Mouse (Mus musculus) adrenal gland, adult 8-10 months (tissue): ENCODE results near the gene Camk1d. TPM values are rescaled to one million over a fixed set of nuclear protein-coding genes. Genes with fewer than 3 reads are reported as not detected.

Experiments
- DNase-seq: peaks from one replicate; pipeline ENCODE4 v3.0.0; 2022
- total RNA-seq, 4 experiments: library from RNA; stranded (reverse); gene quantifications; 2 replicates each; pipeline ENCODE4 v1.2.4; 2022

The Camk1d gene
- total RNA-seq, 4 experiments from 2014 or later: 7.3 to 13.2 (median 10.9) TPM

DNA sequence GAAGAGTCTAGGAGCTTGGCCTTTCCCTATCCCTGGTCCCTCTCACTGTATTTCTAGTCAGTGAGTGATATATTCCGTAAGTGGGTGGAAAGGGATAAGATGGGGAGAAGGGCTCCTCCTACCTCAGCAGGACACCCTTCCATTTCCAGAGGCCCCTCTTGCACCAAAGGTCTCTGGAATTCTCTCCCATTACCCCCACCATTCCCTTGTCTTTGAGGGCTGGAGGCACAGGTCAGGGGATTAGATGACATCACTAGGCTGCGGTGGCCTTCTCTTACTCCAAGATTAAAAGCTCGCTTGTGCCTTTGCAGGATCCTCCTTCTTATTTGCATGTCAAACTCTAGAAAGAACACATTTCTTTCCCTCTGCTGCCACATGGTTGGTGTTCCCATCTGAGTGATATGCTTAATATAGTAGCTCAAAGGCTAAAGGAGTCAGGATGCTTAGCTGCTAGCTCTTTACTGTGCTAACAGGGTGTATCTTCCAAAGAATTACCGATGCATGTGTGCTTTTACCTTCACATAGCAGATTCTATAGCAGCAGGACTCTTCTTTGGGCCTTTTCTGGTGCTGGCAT, 244.9 kb downstream of the Camk1d start:
- DNase-seq: no peak

DNA sequence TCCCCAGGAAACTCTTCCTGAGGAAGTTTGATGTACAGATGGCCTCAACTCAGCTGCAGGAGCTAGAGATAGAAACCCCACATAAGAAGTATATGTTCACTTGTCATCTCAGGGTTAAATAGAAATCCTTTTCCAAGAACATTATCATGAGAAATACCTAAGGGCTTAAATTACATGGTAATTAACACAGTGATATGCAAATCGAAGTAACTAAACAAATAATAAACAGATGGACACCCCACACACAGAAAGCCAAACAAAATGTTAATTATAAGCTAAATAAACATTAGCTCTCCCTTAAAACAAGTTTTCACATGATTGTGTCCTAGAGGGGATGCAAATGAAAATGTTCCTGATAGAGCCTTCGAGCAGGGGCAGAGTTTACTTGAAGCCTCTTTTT, 246.8 kb downstream of the Camk1d start:
- DNase-seq: no peak

- no peak for DNase-seq
These were observed 255.6 kb downstream of the Camk1d start for GRCm38 (mm10) chr2:5458671-5459235.

- no peak for DNase-seq
These were observed 256.2 kb downstream of the Camk1d start for GRCm38 (mm10) chr2:5458075-5458494.

GRCm38 (mm10) chr2:5456108-5456507, 258.2 kb downstream of the Camk1d start:
- DNase-seq: no peak

DNA sequence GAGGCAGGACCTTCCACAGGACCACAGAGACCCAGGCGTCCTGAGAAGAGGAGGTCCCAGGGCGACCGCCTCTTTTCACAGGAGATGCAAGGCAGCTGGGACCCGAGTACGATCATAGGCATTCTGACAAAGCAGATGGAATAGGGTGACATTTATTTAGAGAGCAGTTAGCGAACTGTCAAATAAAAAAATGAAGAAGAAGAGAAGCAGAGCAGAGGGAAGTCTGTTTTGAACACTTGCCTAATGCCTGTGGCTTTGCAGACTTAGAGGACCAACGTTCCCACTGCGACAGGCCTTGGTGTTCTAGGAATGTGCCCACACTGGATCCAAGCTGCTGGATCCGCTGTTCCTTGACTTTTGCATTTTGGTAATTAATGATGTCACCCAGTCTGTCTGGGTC, 259.5 kb downstream of the Camk1d start:
- DNase-seq: no peak

DNA sequence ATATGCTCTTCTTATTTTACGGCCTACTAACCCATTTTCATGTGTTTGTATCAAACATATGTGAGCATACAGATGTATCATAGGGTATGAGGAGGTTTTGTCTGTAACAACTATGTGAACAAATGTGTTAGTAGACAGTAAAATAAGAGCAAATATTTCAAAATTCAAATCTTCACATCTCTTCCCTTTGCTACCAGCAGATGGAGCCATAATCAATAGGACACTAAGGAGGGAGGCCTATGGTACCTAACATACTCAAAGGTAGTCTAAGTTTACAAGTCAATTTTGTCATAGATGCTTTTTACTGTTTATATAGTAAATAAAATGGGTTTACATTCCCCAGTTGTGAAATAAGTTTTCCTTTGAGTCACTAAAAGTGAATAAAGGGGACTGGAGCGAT, 262.7 kb downstream of the Camk1d start:
- DNase-seq: no peak

DNA sequence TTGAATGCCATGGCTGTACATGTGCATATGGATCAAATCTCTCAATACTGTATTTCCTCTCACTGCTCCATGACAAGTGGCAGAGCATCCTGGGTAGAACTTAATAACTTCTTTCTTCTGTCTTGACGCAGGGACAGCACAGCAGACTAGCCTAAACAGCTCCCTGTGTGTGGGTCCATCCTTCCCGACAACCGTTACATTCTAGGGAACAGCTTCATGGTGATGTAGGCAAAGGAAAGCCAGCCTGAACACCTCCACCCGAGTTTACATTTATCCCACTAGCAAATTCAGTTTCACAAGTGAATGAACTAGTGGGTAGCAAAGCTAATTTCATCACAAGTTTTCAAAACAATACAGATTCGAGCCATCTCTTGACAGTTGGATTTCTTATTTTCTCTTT, 269.0 kb downstream of the Camk1d start:
- no peak for DNase-seq

DNA sequence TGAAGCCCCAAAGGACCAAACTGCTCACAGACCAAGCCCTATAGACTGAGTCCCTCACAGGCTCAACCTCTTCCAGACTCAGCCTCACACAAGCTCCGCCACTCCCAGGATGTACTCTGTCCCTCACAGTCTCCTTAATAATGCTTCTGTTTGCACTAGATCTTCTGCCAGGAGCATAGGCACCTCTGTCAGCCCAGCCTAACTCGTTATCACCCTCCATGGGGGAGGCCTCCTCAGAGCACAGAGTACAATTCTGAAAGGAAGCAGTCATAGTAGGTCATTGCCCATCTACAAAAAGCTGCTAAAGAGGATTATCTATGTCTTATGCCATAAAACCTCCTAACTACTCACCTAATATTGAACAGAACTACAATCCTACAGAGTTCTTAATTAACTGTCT, 276.6 kb downstream of the Camk1d start:
- no peak for DNase-seq

- DNase-seq: no peak
These were observed 278.6 kb downstream of the Camk1d start for GRCm38 (mm10) chr2:5435587-5436253.

GRCm38 (mm10) chr2:5431309-5431708, 283.0 kb downstream of the Camk1d start:
- no peak for DNase-seq

- DNase-seq: no peak
These were observed 284.4 kb downstream of the Camk1d start for GRCm38 (mm10) chr2:5429921-5430320.

GRCm38 (mm10) chr2:5426110-5426509, 288.2 kb downstream of the Camk1d start:
- no peak for DNase-seq

DNA sequence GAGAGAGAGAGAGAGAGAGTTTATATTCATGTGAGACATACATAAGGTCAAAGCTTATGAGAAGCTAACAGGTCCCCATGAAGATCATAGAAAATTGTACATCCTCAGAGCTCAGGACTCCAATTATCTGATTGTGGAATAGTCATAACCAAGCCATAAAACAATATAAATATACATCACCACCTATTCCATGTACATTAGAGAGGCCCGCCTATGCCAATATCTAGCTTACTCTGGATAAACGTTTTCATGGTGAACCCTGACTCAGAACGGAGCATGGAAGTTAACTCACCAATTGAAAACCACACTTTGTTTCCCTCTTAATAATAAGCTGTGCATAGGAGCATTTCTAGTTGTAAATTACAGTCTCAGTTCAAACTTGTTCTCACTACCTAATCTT, 288.7 kb downstream of the Camk1d start:
- no peak for DNase-seq

DNA sequence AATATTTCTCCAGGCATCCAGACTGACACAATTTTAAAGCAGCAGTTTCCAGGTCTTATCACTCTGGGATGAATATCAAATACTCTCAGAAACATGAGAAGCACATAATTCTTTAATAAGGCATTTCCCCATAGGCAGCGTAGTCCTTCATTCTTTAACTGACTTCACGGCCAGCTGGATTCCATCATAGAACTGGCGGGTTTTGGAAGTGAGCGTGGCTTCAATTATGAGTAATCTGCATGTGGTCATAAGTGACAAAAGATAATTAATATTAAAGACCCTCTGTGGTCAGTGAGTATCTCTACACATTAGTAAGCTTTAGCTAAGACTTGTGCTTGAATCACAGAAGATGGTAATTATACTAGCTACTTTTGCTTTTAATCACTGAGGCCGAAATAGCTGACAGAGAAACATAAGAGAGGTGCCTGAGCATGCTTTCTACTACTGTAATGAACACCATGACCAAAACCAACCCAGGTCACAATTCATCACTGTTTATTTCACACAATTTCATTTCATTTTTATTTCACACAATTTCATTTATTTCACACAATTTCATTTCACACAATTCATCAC, 293.6 kb downstream of the Camk1d start:
- DNase-seq: no peak

DNA sequence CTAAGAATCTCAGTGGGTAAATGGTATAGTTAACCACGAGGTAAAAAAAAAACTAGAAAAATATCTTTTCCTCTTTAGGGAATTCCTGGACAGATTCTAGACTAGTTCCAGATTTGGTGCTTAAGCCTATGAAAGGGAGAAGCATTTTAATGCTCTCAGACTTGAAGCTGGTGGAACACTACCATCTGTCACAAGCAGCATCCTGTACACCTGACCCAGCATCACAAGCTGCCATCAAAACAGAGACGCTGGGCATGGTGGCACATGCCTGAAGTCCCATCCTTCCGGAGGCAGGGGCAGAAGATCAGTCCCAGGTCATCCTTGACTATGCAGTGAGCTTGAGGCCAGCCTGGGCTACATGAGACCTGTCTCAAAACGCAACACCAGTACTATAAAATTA, 295.5 kb downstream of the Camk1d start:
- DNase-seq: no peak

- DNase-seq: no peak
These were observed 296.9 kb downstream of the Camk1d start for GRCm38 (mm10) chr2:5417158-5418032.

GRCm38 (mm10) chr2:5411774-5412173, 302.5 kb downstream of the Camk1d start:
- no peak for DNase-seq

GRCm38 (mm10) chr2:5403850-5404249, 310.5 kb downstream of the Camk1d start:
- DNase-seq: no peak

DNA sequence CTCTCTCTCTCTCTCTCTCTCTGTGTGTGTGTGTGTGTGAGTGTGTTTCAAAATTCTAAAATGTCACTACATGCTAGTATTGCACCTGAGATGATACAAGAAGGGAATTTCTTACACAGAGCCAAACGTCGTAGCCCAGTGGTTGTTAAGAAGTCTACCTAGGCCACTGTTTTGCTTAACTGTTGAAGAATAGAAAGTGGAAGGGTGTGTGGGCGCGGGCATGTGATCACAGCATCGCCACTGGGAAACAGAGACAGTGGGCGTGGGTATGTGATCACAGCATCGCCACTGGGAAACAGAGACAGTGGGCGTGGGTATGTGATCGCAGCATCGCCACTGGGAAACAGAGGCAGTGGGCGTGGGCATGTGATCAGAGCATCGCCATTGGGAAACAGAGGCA, 312.3 kb downstream of the Camk1d start:
- no peak for DNase-seq

- DNase-seq: no peak
These were observed 315.8 kb downstream of the Camk1d start for GRCm38 (mm10) chr2:5398505-5398904.

GRCm38 (mm10) chr2:5398043-5398442, 316.3 kb downstream of the Camk1d start:
- DNase-seq: no peak

GRCm38 (mm10) chr2:5397468-5397867, 316.8 kb downstream of the Camk1d start:
- no peak for DNase-seq
